Mouse (Mus musculus) liver, embryonic 14.5 days (tissue): ENCODE measurements at regions not wholly inside any gene's neighbourhood (a gene's known extent, or its start where the extent isn't known, plus 50 kb on each side); places are given as distances from the start of the nearest gene placed in this dataset.

ENCODE experiments used
- CTCF ChIP-seq: IDR thresholded peaks from 2 replicates; pipeline ENCODE4 v1.5.1; 2016; ENCODE audit warnings: antibody characterized with exemption, low read depth, control low read depth
- EP300 ChIP-seq: IDR thresholded peaks from 2 replicates; pipeline ENCODE4 v1.6.1; 2016; ENCODE audit warnings: antibody characterized with exemption, low read depth

DNA sequence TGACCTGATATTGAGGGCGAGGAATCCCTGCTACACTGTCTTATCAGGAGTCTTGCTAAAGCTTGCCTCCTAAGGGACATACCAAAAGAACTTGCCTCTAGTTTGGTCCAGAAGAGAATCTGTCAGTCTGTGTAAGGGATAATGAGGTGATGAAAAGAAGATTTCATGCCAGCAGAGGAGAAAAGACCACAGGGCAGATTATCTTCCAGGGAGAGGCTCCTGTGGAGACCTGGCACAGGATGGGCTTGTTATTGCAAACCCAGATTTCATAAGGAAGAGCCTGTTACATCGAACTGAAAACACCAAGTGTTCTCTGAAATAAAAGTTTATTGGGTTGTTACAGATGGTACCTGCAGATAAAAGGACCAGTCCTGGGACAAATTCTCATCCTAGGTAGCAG is 605.2 kb downstream of the Edem1 start:
- TF ChIP-seq CTCF = no peak
- no peak for TF ChIP-seq EP300
